Mouse (Mus musculus) limb, embryonic 11.5 days (tissue): ENCODE measurements around the gene Lamb3. TPM values are rescaled to one million over a fixed set of nuclear protein-coding genes. Genes with fewer than 3 reads are reported as not detected.

Source experiments
- ATAC-seq: fragments of 200-750 bp; cut with Nextera tagmentation; 2 replicates; pipeline ENCODE4 v1.8.0; 2017; ENCODE audit warnings: low read depth; ENCODE audit not compliant: insufficient number of reproducible peaks, low FRiP score, low TSS enrichment
- DNase-seq: peaks from one replicate; pipeline ENCODE4 v3.0.0-alpha.2; 2015; ENCODE audit warnings: low spot score
- H3K27ac ChIP-seq: fragments of 300-500 bp; sonication (generic); replicated peaks from 2 replicates; pipeline ENCODE4 v1.5.1; 2014; ENCODE audit warnings: low read depth, mild to moderate bottlenecking, low read length
- H3K27me3 ChIP-seq: fragments of 300-500 bp; sonication (generic); 2 replicates; pipeline ENCODE4 v1.6.1; 2014; ENCODE audit warnings: mild to moderate bottlenecking, low read length, mixed read lengths; ENCODE audit not compliant: control insufficient read depth, insufficient read depth
- H3K36me3 ChIP-seq: fragments of 300-500 bp; sonication (generic); 2 replicates; pipeline ENCODE4 v1.6.1; 2014; ENCODE audit warnings: mild to moderate bottlenecking, low read length, moderate library complexity, mixed read lengths; ENCODE audit not compliant: control insufficient read depth, insufficient read depth
- H3K4me1 ChIP-seq: fragments of 300-500 bp; sonication (generic); 2 replicates; pipeline ENCODE4 v1.6.1; 2014; ENCODE audit warnings: low read length, mixed read lengths; ENCODE audit not compliant: control insufficient read depth, insufficient read depth
- H3K4me2 ChIP-seq: fragments of 300-500 bp; sonication (generic); 2 replicates; pipeline ENCODE4 v1.6.1; 2014; ENCODE audit warnings: low read depth, mild to moderate bottlenecking, moderate library complexity; ENCODE audit not compliant: severe bottlenecking
- H3K4me3 ChIP-seq: fragments of 300-500 bp; sonication (generic); 2 replicates; pipeline ENCODE4 v1.5.1; 2014; ENCODE audit warnings: low read depth, low read length
- H3K9ac ChIP-seq: fragments of 300-500 bp; sonication (generic); 2 replicates; pipeline ENCODE4 v1.6.1; 2014; ENCODE audit warnings: mild to moderate bottlenecking, low read length
- H3K9me3 ChIP-seq: fragments of 300-500 bp; sonication (generic); 2 replicates; pipeline ENCODE4 v1.6.1; 2016; ENCODE audit warnings: low read length; ENCODE audit not compliant: control insufficient read depth
- WGBS: fragments of 180-500 bp; shearing (Covaris S2); extraction: QIAGEN DNeasy Blood & Tissue Kit; methylation state at CpG from one replicate; pipeline ENCODE4 v1.1.7; 2014; 5-methylcytosine and 5-hydroxymethylcytosine counted together
- polyA plus RNA-seq: library from polyadenylated mRNA; unstranded; fragments of >200 nt; fragmentation: Nextera tagmentation; extraction: Ambion mirVana; gene quantifications from 2 replicates; pipeline ENCODE4 v1.2.1, GENCODE M21; 2014

Lamb3 gene
- polyA plus RNA-seq, 1 experiment from 2014 or later = 0.79 TPM

DNA sequence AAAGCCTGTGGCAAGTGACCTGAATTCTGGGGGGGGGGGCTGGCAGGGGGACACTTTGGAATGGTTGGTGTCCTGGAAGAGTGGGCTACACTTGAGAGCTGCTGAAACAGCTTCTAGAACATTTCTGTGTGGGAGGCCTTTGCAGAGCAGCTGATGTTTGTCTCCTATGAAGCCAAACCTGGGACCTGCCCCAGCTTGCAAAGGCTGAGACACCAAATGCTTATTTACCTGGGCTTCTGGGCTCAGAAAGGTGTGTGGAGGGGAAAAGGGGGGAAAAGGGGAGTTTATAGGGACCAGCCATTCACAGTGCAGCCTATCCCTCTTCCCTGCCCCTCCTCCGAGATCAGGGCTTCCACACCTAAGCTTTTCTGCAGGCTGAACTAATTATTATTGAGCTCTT is 92.5 kb downstream of the Lamb3 start:
- Histone ChIP-seq H3K36me3 (no peaks in the 10 kb centered on the region), H3K9ac (no peak overlapping the region), H3K9me3 (no peaks in the 10 kb centered on the region), H3K4me1 (peaks cover 7% of the 10 kb centered on the region), H3K4me3 (no peak overlapping the region), H3K27ac (no peak overlapping the region), H3K4me2 (no peak overlapping the region), H3K27me3 (no peaks in the 10 kb centered on the region)
- 25% methylated on average over 1 of the region's 1 CpGs for WGBS
- DNase-seq = no peak
- no peak for ATAC-seq

- Histone ChIP-seq H3K4me2 (no peak overlapping the region), H3K36me3 (no peaks in the 10 kb centered on the region), H3K27ac (no peak overlapping the region), H3K27me3 (no peaks in the 10 kb centered on the region), H3K9me3 (no peaks in the 10 kb centered on the region), H3K4me1 (peaks cover 9% of the 10 kb centered on the region), H3K4me3 (no peak overlapping the region), H3K9ac (no peak overlapping the region)
- DNase-seq (no peak), ATAC-seq (no peak)
- 60% methylated on average over 6 of the region's 6 CpGs for WGBS
Observed at GRCm38 (mm10) chr1:193301216-193302092, 94.0 kb downstream of the Lamb3 start.

DNA sequence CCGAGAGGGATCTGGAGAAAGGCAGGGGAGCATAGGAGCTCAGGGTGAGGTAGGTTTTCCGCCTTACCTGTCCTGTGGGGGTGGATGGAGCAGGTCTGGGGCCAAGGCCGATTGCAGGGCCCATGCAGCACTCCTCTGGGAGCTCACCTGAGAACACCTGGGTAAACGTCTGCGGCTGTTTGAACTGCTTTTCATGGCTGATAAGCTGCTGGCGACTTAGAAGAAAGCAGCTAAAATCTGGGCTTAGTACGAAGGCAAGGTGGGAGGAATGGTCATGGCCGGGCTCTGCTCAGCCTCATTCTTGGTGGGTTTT is 94.5 kb downstream of the Lamb3 start:
- Histone ChIP-seq H3K4me2 (no peak overlapping the region), H3K9ac (no peak overlapping the region)
- 57% methylated on average over 8 of the region's 8 CpGs for WGBS

DNA sequence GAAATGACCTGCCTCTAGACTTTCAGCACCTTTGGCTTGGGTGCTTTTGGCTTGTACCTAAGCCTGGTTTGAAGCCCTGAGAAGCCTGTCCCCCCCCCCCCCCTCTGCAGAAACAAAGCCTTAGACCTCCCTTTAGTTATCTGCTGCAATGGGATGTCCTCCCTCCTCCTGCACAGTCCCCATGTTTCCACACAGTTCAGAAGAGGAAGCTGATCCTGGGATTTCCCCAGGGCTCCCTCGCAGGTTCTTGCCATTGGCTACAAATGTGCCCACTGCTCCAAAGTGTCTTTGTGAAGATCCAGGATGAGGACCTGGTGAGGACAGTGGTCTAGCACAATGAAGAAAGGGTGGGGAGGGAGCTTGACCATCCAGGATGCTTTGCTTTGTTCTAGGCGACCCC is 95.6 kb downstream of the Lamb3 start:
- 80% methylated on average over 2 of the region's 2 CpGs for WGBS
- no peaks in the 10 kb centered on the region for H3K36me3 ChIP-seq
- no peak overlapping the region for H3K4me3 ChIP-seq
- H3K4me2 ChIP-seq = no peak overlapping the region
- ATAC-seq (no peak), DNase-seq (no peak)
- H3K4me1 ChIP-seq = peaks cover 9% of the 10 kb centered on the region
- H3K9me3 ChIP-seq = no peaks in the 10 kb centered on the region
- H3K27me3 ChIP-seq = no peaks in the 10 kb centered on the region
- H3K9ac ChIP-seq = no peak overlapping the region
- H3K27ac ChIP-seq = no peak overlapping the region

More for the DNA sequence above, 94.5 kb downstream of the Lamb3 start:
- H3K27me3 ChIP-seq = no peaks in the 10 kb centered on the region
- peaks cover 9% of the 10 kb centered on the region for H3K4me1 ChIP-seq
- no peaks in the 10 kb centered on the region for H3K36me3 ChIP-seq
- H3K9me3 ChIP-seq = no peaks in the 10 kb centered on the region
- no peak overlapping the region for H3K4me3 ChIP-seq
- DNase-seq (no peak), ATAC-seq (no peak)
- H3K27ac ChIP-seq = no peak overlapping the region

DNA sequence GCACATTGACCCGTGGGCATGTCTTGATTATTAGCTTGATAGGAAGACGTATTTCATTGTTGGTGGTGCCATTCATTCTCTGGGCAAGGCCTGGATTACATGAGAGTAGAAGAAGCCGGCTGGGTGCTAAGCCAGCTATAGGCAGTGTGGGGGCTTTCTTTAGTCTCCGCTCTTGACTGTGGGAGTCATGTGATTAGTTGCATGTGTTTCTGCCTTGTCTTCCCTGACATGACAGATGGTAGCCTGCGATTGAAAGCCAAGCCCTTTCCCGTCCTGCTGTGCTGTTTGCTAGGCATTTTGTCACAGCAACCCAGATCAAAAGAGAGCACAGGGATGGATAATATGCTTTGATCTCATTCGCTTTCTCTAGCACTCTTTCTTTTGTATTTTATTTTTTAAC is 97.9 kb downstream of the Lamb3 start:
- Histone ChIP-seq H3K4me1 (peaks cover 5% of the 10 kb centered on the region), H3K36me3 (no peaks in the 10 kb centered on the region), H3K27me3 (no peaks in the 10 kb centered on the region), H3K9ac (no peak overlapping the region), H3K27ac (no peak overlapping the region), H3K4me2 (no peak overlapping the region), H3K4me3 (no peak overlapping the region), H3K9me3 (no peaks in the 10 kb centered on the region)
- no peak for DNase-seq
- ATAC-seq = no peak
- WGBS = 20% methylated on average over 7 of the region's 7 CpGs

- DNase-seq = no peak
- Histone ChIP-seq H3K9ac (no peak overlapping the region), H3K36me3 (no peaks in the 10 kb centered on the region), H3K4me1 (0 out of 2 replicates have a peak, but pooled peaks cover 2% of the 10 kb centered on the region), H3K4me2 (no peak overlapping the region), H3K4me3 (no peak overlapping the region), H3K27ac (no peak overlapping the region), H3K9me3 (no peaks in the 10 kb centered on the region), H3K27me3 (no peaks in the 10 kb centered on the region)
- 96% methylated on average over 2 of the region's 2 CpGs for WGBS
- ATAC-seq = no peak
Observed at GRCm38 (mm10) chr1:193306832-193307231, 99.3 kb downstream of the Lamb3 start.

- no peaks in the 10 kb centered on the region for H3K9me3 ChIP-seq
- WGBS = 77% methylated on average over 1 of the region's 1 CpGs
- no peak overlapping the region for H3K9ac ChIP-seq
- H3K27ac ChIP-seq = no peak overlapping the region
- no peak for DNase-seq
- H3K27me3 ChIP-seq = no peaks in the 10 kb centered on the region
- no peak for ATAC-seq
- 0 out of 2 replicates have a peak, but pooled peaks cover 2% of the 10 kb centered on the region for H3K4me1 ChIP-seq
- H3K36me3 ChIP-seq = no peaks in the 10 kb centered on the region
- no peak overlapping the region for H3K4me3 ChIP-seq
- no peak overlapping the region for H3K4me2 ChIP-seq
Observed at GRCm38 (mm10) chr1:193309785-193310518, 102.5 kb downstream of the Lamb3 start.

DNA sequence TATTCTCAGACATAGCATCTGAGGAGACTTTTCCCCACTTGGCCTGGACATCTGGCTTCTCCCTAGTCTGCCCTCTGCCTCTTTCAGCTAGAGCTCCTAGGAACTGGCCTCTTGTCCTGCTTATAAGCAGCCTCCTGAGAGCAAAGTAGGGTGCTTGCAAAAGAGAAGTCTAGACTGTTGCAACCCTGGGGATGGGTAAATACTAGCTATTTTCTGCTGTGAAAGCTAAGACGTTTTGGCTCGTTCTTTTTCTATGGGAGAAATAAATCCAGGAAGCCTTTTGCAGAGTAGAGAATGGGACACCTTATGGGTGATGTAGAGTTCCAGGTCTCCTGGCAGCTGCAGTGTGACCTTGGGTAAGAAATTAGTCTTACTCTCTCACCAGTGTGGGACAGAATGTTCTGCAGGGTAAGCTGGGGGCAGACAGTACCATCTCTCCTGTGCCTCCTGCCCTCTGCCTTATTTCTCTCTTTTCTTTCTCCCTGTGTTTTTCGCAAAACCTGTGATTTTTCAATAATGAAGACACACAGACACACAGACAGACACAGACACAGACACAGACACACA is 103.1 kb downstream of the Lamb3 start:
- WGBS = 88% methylated on average over 3 of the region's 3 CpGs
- no peak for DNase-seq
- Histone ChIP-seq H3K4me3 (no peak overlapping the region), H3K27ac (no peak overlapping the region), H3K4me2 (no peak overlapping the region), H3K36me3 (no peaks in the 10 kb centered on the region), H3K9ac (no peak overlapping the region), H3K27me3 (no peaks in the 10 kb centered on the region), H3K9me3 (no peaks in the 10 kb centered on the region), H3K4me1 (no peaks in the 10 kb centered on the region)
- no peak for ATAC-seq
